Mouse (Mus musculus): ENCODE measurements around the gene Maea. TPM values are rescaled to one million over a fixed set of nuclear protein-coding genes. Genes with fewer than 3 reads are reported as not detected.

Maea gene
- polyA plus RNA-seq, 1 experiment from 2014 or later = 182 TPM

GRCm38 (mm10) chr5:33371668-33372067 lies 36.4 kb downstream of the Maea start:
- Histone ChIP-seq H3K27me3 (ENCODE audit: low read depth, poor library complexity, severe bottlenecking) (no peaks in the 10 kb centered on the region), H3K36me3 (peaks cover 78% of the 10 kb centered on the region), H3K4me1 (0 out of 2 replicates have a peak, but pooled peaks cover 3% of the 10 kb centered on the region), H3K4me3 (no peak overlapping the region), H3K27ac (replicated peaks) (no peak overlapping the region), H3K9me3 (replicated peaks) (no peaks in the 10 kb centered on the region)
- DNase-seq (ENCODE audit: low spot score) = no peak
- 94% methylated on average over 4 of the region's 4 CpGs for WGBS

GRCm38 (mm10) chr5:33372331-33373038 lies 37.2 kb downstream of the Maea start:
- Histone ChIP-seq H3K4me3 (no peak overlapping the region), H3K27ac (replicated peaks) (no peak overlapping the region), H3K27me3 (ENCODE audit: low read depth, poor library complexity, severe bottlenecking) (no peaks in the 10 kb centered on the region), H3K36me3 (peaks cover 70% of the 10 kb centered on the region), H3K4me1 (peaks cover 9% of the 10 kb centered on the region), H3K9me3 (replicated peaks) (no peaks in the 10 kb centered on the region)
- DNase-seq (ENCODE audit: low spot score) = no peak
- WGBS = 78% methylated on average over 18 of the region's 18 CpGs

GRCm38 (mm10) chr5:33377176-33377575 lies 41.9 kb downstream of the Maea start:
- DNase-seq (ENCODE audit: low spot score) = no peak
- Histone ChIP-seq H3K27ac (replicated peaks) (peak overlapping the region; percentile 89), H3K4me1 (peaks cover 19% of the 10 kb centered on the region), H3K4me3 (peak overlapping the region; percentile 74), H3K27me3 (ENCODE audit: low read depth, poor library complexity, severe bottlenecking) (no peaks in the 10 kb centered on the region), H3K36me3 (peaks cover 40% of the 10 kb centered on the region), H3K9me3 (replicated peaks) (no peaks in the 10 kb centered on the region)
- WGBS = 70% methylated on average over 6 of the region's 6 CpGs

GRCm38 (mm10) chr5:33377801-33378301 lies 42.5 kb downstream of the Maea start:
- WGBS = 3% methylated on average over 21 of the region's 21 CpGs
- peak overlapping the region; percentile 89 for H3K27ac ChIP-seq (replicated peaks)
- H3K27me3 ChIP-seq (ENCODE audit: low read depth, poor library complexity, severe bottlenecking) = no peaks in the 10 kb centered on the region
- no peaks in the 10 kb centered on the region for H3K9me3 ChIP-seq (replicated peaks)
- H3K36me3 ChIP-seq = peaks cover 34% of the 10 kb centered on the region
- peak overlapping the region; percentile 74 for H3K4me3 ChIP-seq
- H3K4me1 ChIP-seq = peaks cover 19% of the 10 kb centered on the region
- no peak for DNase-seq (ENCODE audit: low spot score)

- H3K4me1 ChIP-seq = peaks cover 19% of the 10 kb centered on the region
- no peaks in the 10 kb centered on the region for H3K9me3 ChIP-seq (replicated peaks)
- peak within 1 kb of the TSS; percentile 89 for H3K27ac ChIP-seq (replicated peaks)
- H3K36me3 ChIP-seq = peaks cover 28% of the 10 kb centered on the region
- peak; percentile 100 for DNase-seq (ENCODE audit: low spot score)
- under 1% methylated on average over 46 of the region's 46 CpGs for WGBS
- H3K4me3 ChIP-seq = peak within 1 kb of the TSS; percentile 74
- no peaks in the 10 kb centered on the region for H3K27me3 ChIP-seq (ENCODE audit: low read depth, poor library complexity, severe bottlenecking)
These were observed 43.1 kb downstream of the Maea start, which contains the start of gene Uvssa for GRCm38 (mm10) chr5:33378302-33378854. Gene Uvssa (plus strand): TSS chr5:33378549.

- H3K36me3 ChIP-seq = peaks cover 27% of the 10 kb centered on the region
- no peaks in the 10 kb centered on the region for H3K9me3 ChIP-seq (replicated peaks)
- no peak overlapping the region for H3K27ac ChIP-seq (replicated peaks)
- DNase-seq (ENCODE audit: low spot score) = no peak
- WGBS = 85% methylated on average over 11 of the region's 11 CpGs
- H3K27me3 ChIP-seq (ENCODE audit: low read depth, poor library complexity, severe bottlenecking) = no peaks in the 10 kb centered on the region
- no peak overlapping the region for H3K4me3 ChIP-seq
- H3K4me1 ChIP-seq = no peaks in the 10 kb centered on the region
These were observed 52.2 kb downstream of the Maea start for GRCm38 (mm10) chr5:33387550-33387949.

- Histone ChIP-seq H3K36me3 (peaks cover 28% of the 10 kb centered on the region), H3K4me1 (peaks cover 3% of the 10 kb centered on the region; the same call in 1 of the 2 replicates), H3K27me3 (ENCODE audit: low read depth, poor library complexity, severe bottlenecking) (no peaks in the 10 kb centered on the region), H3K4me3 (no peak overlapping the region), H3K27ac (replicated peaks) (no peak overlapping the region), H3K9me3 (replicated peaks) (no peaks in the 10 kb centered on the region)
- WGBS = 19% methylated on average over 7 of the region's 7 CpGs
- peak; percentile 76 for DNase-seq (ENCODE audit: low spot score)
These were observed 58.5 kb downstream of the Maea start for GRCm38 (mm10) chr5:33393803-33394202.

- Histone ChIP-seq H3K27me3 (ENCODE audit: low read depth, poor library complexity, severe bottlenecking) (no peaks in the 10 kb centered on the region), H3K9me3 (replicated peaks) (no peaks in the 10 kb centered on the region), H3K4me1 (peaks cover 3% of the 10 kb centered on the region; the same call in 1 of the 2 replicates), H3K27ac (replicated peaks) (no peak overlapping the region), H3K36me3 (peaks cover 19% of the 10 kb centered on the region), H3K4me3 (no peak overlapping the region)
- DNase-seq (ENCODE audit: low spot score) = no peak
- 92% methylated on average over 11 of the region's 11 CpGs for WGBS
These were observed 60.4 kb downstream of the Maea start for GRCm38 (mm10) chr5:33395693-33396092.

GRCm38 (mm10) chr5:33396828-33397227 lies 61.5 kb downstream of the Maea start:
- H3K4me3 ChIP-seq = no peak overlapping the region
- H3K9me3 ChIP-seq (replicated peaks) = no peaks in the 10 kb centered on the region
- H3K27me3 ChIP-seq (ENCODE audit: low read depth, poor library complexity, severe bottlenecking) = 0 out of 2 replicates have a peak, but pooled peaks cover 1% of the 10 kb centered on the region
- H3K36me3 ChIP-seq = peaks cover 11% of the 10 kb centered on the region
- no peak for DNase-seq (ENCODE audit: low spot score)
- 0 out of 2 replicates have a peak overlapping the region, but pooled peaks have one; percentile 10 for H3K27ac ChIP-seq (replicated peaks)
- 88% methylated on average over 7 of the region's 7 CpGs for WGBS
- H3K4me1 ChIP-seq = peaks cover 6% of the 10 kb centered on the region

GRCm38 (mm10) chr5:33400819-33401218 lies 65.5 kb downstream of the Maea start:
- peaks cover 22% of the 10 kb centered on the region for H3K4me1 ChIP-seq
- DNase-seq (ENCODE audit: low spot score) = no peak
- H3K27me3 ChIP-seq (ENCODE audit: low read depth, poor library complexity, severe bottlenecking) = peaks cover 24% of the 10 kb centered on the region
- no peaks in the 10 kb centered on the region for H3K9me3 ChIP-seq (replicated peaks)
- no peak overlapping the region for H3K27ac ChIP-seq (replicated peaks)
- H3K36me3 ChIP-seq = no peaks in the 10 kb centered on the region
- H3K4me3 ChIP-seq = no peak overlapping the region
- WGBS = 65% methylated on average over 12 of the region's 12 CpGs

GRCm38 (mm10) chr5:33420313-33420712 lies 85.0 kb downstream of the Maea start:
- no peaks in the 10 kb centered on the region for H3K4me1 ChIP-seq
- WGBS = 74% methylated on average over 3 of the region's 3 CpGs
- H3K36me3 ChIP-seq = peaks cover 8% of the 10 kb centered on the region
- no peak overlapping the region for H3K27ac ChIP-seq (replicated peaks)
- no peak overlapping the region for H3K4me3 ChIP-seq
- H3K27me3 ChIP-seq (ENCODE audit: low read depth, poor library complexity, severe bottlenecking) = peaks cover 7% of the 10 kb centered on the region
- H3K9me3 ChIP-seq (replicated peaks) = no peaks in the 10 kb centered on the region
- DNase-seq (ENCODE audit: low spot score) = no peak

Measured in midbrain, embryonic 10.5 days (tissue).